Mouse (Mus musculus) hindbrain, postnatal 0 days (tissue): ENCODE measurements at regions not wholly inside any gene's neighbourhood (a gene's known extent, or its start where the extent isn't known, plus 50 kb on each side); places are given as distances from the start of the nearest gene placed in this dataset.

Source experiments
- ATAC-seq: fragments of 200-750 bp; cut with Nextera tagmentation; 2 replicates; pipeline ENCODE4 v1.8.0; 2017; ENCODE audit warnings: mild to moderate bottlenecking, moderate TSS enrichment, moderate library complexity
- DNase-seq: peaks from one replicate; pipeline ENCODE4 v3.0.0-alpha.2; 2015; ENCODE audit warnings: low spot score
- H3K27ac ChIP-seq: fragments of 300-500 bp; sonication (generic); 2 replicates; pipeline ENCODE4 v1.5.1; 2014; ENCODE audit warnings: mild to moderate bottlenecking
- H3K27me3 ChIP-seq: fragments of 300-500 bp; sonication (generic); 2 replicates; pipeline ENCODE4 v1.6.1; 2014; ENCODE audit warnings: low read length, mixed read lengths; ENCODE audit not compliant: insufficient read depth
- H3K36me3 ChIP-seq: fragments of 300-500 bp; sonication (generic); 2 replicates; pipeline ENCODE4 v1.6.1; 2014; ENCODE audit warnings: low read length, mixed read lengths; ENCODE audit not compliant: insufficient read depth
- H3K4me1 ChIP-seq: fragments of 300-500 bp; sonication (generic); 2 replicates; pipeline ENCODE4 v1.6.1; 2014; ENCODE audit warnings: antibody characterized with exemption, low read length, mixed read lengths; ENCODE audit not compliant: insufficient read depth
- H3K4me2 ChIP-seq: fragments of 300-500 bp; sonication (generic); 2 replicates; pipeline ENCODE4 v1.6.1; 2014; ENCODE audit warnings: low read depth, mild to moderate bottlenecking, low read length, moderate library complexity, mixed read lengths
- H3K4me3 ChIP-seq: fragments of 300-500 bp; sonication (generic); 2 replicates; pipeline ENCODE4 v1.5.1; 2014; ENCODE audit warnings: low read length
- H3K9ac ChIP-seq: fragments of 300-500 bp; sonication (generic); replicated peaks from 2 replicates; pipeline ENCODE4 v1.6.1; 2014; ENCODE audit warnings: mild to moderate bottlenecking, low read length, moderate library complexity, mixed read lengths
- H3K9me3 ChIP-seq: fragments of 300-500 bp; sonication (generic); 2 replicates; pipeline ENCODE4 v1.6.1; 2016; ENCODE audit warnings: low read length, mixed read lengths
- CTCF ChIP-seq: IDR thresholded peaks from 2 replicates; pipeline ENCODE4 v1.5.1; 2016; ENCODE audit warnings: antibody characterized with exemption, control low read depth, low read depth
- WGBS: fragments of 180-500 bp; shearing (Covaris S2); extraction: QIAGEN DNeasy Blood & Tissue Kit; methylation state at CpG from one replicate; pipeline ENCODE4 v1.1.7; 2014; 5-methylcytosine and 5-hydroxymethylcytosine counted together

DNA sequence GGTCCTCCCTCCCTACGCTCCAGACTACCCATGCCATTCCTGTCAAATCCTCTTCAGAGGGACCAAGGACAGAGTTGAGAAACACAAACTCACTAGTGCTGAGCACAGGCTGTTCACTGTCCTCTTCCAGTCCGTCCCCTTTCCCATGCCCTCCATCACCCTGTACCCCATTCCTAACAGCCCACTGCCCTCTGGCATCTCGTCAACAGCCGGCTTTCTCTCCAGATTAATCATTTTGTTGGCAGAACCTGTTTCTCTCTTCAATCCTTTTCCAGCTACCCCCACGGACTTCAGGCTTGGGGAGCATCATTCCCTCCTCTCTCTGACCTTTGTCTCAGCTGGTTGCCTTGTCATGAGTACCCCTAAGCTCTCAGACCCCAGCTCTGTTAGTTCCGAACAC, 99.2 kb upstream of the Grik3 start:
- H3K9me3 ChIP-seq, result no peaks in the 10 kb centered on the region
- H3K9ac ChIP-seq, result no peak overlapping the region
- ATAC-seq (no peak), DNase-seq (no peak)
- no peak overlapping the region for H3K27ac ChIP-seq
- no peaks in the 10 kb centered on the region for H3K27me3 ChIP-seq
- H3K4me3 ChIP-seq, result no peak overlapping the region
- H3K4me2 ChIP-seq, result no peak overlapping the region
- TF ChIP-seq CTCF, result no peak
- WGBS, result 58% methylated on average over 6 of the region's 6 CpGs
- no peaks in the 10 kb centered on the region for H3K4me1 ChIP-seq
- no peaks in the 10 kb centered on the region for H3K36me3 ChIP-seq

DNA sequence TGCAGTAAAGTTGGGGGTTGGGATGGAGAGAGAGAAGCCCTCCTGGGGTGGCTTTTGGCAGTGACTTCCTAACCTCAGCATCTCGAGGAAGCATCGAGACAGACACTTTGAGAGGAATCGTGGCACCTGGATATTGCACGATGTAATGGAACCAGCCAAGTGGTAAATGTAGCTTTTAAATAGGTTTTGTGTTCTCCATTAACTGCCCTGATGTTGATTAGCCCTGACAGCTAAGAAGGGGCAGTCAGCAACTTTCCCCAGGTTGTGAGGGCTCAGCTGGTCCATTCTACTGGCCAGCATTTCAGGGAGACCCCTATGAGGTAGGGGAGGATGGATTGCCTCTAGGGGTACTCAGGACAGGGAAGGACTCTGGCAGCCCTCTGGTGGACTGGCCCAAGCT, 104.7 kb upstream of the Grik3 start:
- no peak overlapping the region for H3K4me3 ChIP-seq
- no peaks in the 10 kb centered on the region for H3K4me1 ChIP-seq
- H3K9me3 ChIP-seq, result no peaks in the 10 kb centered on the region
- no peak for TF ChIP-seq CTCF
- 47% methylated on average over 4 of the region's 4 CpGs for WGBS
- H3K9ac ChIP-seq, result no peak overlapping the region
- H3K4me2 ChIP-seq, result no peak overlapping the region
- no peak overlapping the region for H3K27ac ChIP-seq
- no peaks in the 10 kb centered on the region for H3K36me3 ChIP-seq
- no peak for ATAC-seq
- no peak for DNase-seq
- no peaks in the 10 kb centered on the region for H3K27me3 ChIP-seq

DNA sequence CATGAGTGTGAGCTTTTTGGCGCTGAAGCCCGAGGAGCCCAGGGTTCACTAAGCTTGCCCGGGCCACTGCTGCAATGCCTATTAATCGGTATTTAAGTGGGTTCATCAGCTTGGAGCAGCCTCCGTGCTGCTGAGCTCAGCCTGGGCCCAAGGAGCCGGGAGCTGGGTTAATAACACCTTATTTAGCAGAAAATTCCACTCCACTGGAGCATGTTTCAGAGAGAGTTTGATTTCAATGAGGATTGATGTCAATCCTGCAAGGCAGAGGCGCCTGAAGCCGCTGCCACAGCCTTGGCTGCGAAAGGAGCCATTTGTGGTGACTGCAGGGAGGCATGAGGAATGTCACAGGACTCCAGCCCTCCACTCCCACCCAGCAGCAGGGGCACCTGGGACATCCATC, 126.5 kb upstream of the Grik3 start:
- 32% methylated on average over 9 of the region's 9 CpGs for WGBS
- Histone ChIP-seq H3K27me3 (no peaks in the 10 kb centered on the region), H3K9me3 (no peaks in the 10 kb centered on the region), H3K9ac (no peak overlapping the region), H3K36me3 (no peaks in the 10 kb centered on the region), H3K4me2 (no peak overlapping the region), H3K4me3 (no peak overlapping the region), H3K27ac (no peak overlapping the region), H3K4me1 (peaks cover 5% of the 10 kb centered on the region; the same call in 1 of the 2 replicates)
- no peak for TF ChIP-seq CTCF
- peak; percentile 32 for DNase-seq
- peak; percentile 24; the same call in 1 of the 2 replicates for ATAC-seq

DNA sequence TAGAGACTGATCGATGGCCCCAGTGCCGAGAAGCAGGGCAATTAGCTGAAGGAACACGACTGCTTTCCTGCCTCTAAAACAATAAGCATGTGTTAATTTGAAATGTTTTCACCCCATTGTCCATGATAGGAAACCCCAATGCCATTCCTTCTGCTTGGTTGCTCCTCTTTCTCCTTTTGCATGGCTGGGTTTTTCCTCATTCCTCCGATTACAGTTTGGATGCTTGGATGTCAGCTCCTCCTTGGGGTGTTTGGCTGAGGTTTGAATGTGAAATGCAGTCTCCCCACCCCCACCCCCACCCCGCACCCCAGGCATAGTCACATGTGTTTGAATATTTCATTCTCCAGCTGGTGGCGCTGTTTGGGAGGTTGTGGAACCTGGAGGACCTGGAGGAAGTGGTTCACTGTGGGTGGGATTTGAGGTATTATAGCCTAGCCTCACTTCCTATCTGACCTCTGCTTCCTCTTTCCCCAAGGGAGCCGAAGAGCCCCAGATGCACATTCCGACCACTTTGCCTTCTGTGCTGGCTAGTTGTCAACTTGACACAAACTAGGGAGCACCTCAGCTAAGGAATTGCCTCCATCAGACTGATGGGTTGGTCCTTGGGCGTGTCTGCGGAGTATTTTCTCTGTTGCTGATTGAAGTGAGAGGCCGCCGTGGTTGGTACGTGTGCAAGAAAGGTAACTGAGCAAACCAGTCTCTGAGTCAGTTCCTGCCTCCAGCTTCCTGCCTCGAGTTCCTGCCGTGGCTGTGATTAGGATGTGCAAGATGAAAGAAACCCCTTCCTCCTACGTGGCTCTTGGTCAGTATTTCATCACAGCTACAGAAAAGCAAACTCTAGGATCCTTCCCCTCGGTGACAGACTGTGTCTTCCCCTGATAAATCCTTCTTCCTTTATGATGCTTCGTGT, 128.6 kb upstream of the Grik3 start:
- 68% methylated on average over 18 of the region's 18 CpGs for WGBS
- TF ChIP-seq CTCF, result no peak
- Histone ChIP-seq H3K4me3 (no peak overlapping the region), H3K27ac (no peak overlapping the region), H3K9me3 (no peaks in the 10 kb centered on the region), H3K27me3 (no peaks in the 10 kb centered on the region), H3K9ac (no peak overlapping the region), H3K36me3 (no peaks in the 10 kb centered on the region), H3K4me1 (peaks cover 5% of the 10 kb centered on the region; the same call in 1 of the 2 replicates), H3K4me2 (no peak overlapping the region)
- DNase-seq, result peak; percentile 30
- no peak for ATAC-seq

DNA sequence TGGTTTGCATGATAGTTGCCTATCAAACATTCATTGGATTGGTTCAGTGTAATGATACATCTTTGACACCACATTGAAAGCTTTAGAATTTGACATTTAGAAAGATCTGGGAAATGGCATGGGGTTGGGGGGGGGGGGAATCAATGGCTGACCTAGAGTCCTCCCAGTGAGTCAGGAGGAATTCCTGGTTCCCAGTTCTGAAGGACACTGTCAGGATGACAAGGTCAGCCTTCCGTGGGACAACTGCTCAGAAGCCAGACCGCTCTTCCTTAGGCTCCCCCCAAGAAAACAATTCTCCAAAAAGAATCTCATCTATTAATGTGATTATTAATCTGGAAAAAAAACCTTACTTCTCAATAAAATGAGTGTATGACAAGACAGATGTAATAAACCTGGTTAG, 132.1 kb upstream of the Grik3 start:
- no peaks in the 10 kb centered on the region for H3K4me1 ChIP-seq
- no peak overlapping the region for H3K4me3 ChIP-seq
- no peaks in the 10 kb centered on the region for H3K27me3 ChIP-seq
- no peaks in the 10 kb centered on the region for H3K9me3 ChIP-seq
- no peak overlapping the region for H3K9ac ChIP-seq
- H3K36me3 ChIP-seq, result no peaks in the 10 kb centered on the region
- DNase-seq (no peak), ATAC-seq (no peak)
- WGBS, result 84% methylated on average over 2 of the region's 2 CpGs
- no peak overlapping the region for H3K4me2 ChIP-seq
- no peak overlapping the region for H3K27ac ChIP-seq
- no peak for TF ChIP-seq CTCF

DNA sequence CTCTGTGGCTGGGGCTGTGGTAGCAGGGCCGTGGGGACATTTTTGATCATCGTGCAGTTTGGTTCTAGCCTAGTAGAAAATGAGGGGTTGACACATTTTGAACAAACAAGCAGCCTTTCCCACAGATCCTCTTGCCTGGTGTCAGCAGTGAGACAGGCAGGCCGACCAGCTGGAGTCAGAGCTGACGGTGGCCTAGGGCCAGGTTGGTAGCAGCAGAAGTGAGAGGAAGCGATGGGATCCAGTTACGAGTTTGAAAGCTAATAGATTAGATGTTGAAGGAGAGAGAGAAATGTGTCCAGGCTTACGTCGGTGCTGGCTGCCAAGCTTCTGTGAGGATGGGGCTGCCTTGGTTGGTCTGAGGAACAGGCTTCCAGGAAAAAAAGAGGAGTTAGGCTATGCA, 134.1 kb upstream of the Grik3 start:
- Histone ChIP-seq H3K9me3 (no peaks in the 10 kb centered on the region), H3K4me1 (no peaks in the 10 kb centered on the region), H3K36me3 (no peaks in the 10 kb centered on the region), H3K9ac (no peak overlapping the region), H3K27ac (no peak overlapping the region), H3K27me3 (no peaks in the 10 kb centered on the region), H3K4me3 (no peak overlapping the region), H3K4me2 (no peak overlapping the region)
- DNase-seq, result peak; percentile 59
- WGBS, result 44% methylated on average over 8 of the region's 8 CpGs
- ATAC-seq, result peak; percentile 32; the same call in 1 of the 2 replicates
- TF ChIP-seq CTCF, result no peak

DNA sequence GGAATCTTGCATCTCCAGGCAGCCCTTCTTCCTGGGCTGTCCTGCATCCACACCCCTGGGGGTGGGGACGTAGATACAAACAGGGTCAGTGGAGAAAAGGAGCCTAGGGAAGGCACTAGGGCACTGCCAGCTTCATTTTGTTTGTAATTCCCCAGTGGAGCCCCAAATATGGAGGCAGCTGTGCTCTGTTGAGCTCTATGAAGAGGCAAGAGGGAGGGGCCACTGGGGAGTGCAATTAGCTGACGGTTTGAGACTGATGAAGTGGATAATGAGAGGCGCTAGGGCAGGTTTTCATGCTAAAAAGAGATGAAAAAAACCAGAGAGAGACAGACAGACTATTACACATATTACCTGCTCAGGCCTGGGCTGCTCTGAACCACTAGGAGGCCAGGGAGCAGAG, 135.8 kb upstream of the Grik3 start:
- Histone ChIP-seq H3K4me2 (no peak overlapping the region), H3K9me3 (no peaks in the 10 kb centered on the region), H3K9ac (no peak overlapping the region), H3K27me3 (no peaks in the 10 kb centered on the region), H3K27ac (no peak overlapping the region), H3K4me3 (no peak overlapping the region), H3K36me3 (no peaks in the 10 kb centered on the region), H3K4me1 (no peaks in the 10 kb centered on the region)
- ATAC-seq (no peak), DNase-seq (peak; percentile 27)
- TF ChIP-seq CTCF, result no peak; the same call in 1 of the 2 replicates
- WGBS, result 27% methylated on average over 3 of the region's 3 CpGs
